Mouse (Mus musculus): ENCODE data around the gene Crtam.

GRCm38 (mm10) chr9:41011512-41012436 lies 7.3 kb upstream of the Crtam start:
- TF ChIP-seq TCF12 (IDR thresholded peaks at IDR 0.05; ENCODE audit: insufficient read depth, poor library complexity, severe bottlenecking) (no peak), USF1 (IDR thresholded peaks at IDR 0.05; ENCODE audit: low read depth) (no peak), POLR2A (IDR thresholded peaks at IDR 0.05; ENCODE audit: insufficient read length, low read depth) (no peak)
